In the genomic region with DNA sequence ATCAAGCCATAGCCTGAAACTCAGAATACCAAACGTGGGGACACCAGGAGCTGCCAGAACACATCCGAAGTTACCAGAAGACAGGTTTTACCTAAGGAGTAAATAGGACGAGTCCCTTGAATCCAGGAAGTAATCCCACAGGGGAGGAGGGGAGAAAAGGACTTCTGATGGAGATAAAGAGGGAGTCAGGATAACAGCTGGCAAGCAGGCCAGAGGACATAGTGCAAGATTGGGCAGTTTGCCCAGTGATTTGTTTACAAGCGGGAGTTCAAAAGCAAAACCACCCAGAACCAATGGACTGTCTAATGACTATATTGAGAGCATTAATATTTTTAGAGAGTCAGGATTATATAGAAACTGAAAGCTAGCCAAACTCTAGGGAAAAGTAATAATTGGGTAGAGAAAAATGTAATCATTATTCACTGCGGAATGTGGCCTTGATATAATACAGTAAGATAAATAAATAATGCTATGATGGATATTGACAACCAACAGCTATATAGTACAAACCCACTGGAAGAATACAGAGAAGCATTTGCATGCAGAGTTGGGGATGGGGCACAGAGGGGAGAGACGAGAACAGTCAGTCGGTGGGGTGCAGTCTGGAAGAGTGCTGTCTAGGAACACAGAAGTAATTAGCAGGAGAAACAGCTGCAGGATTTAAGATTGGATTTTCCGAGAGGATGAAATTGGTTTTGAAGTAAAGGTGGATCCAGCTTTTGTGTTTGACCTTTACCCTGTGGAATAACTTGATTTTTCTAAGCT, we compare ENCODE assay signal across 10 mouse cellular contexts.
DNase-seq lines count a peak whose midpoint lies in the region; ATAC-seq and TF ChIP-seq lines count a peak whose summit lies in the region.
"Had no signal": no experiment of that assay in that cellular context is flagged by ENCODE, and none has a peak within 500 bp of the region (broad histone marks: within the 10 kb centered on the region; RNA-seq: fewer than 3 reads in every experiment).

No protein-coding gene starts in this region.

- H3K27ac ChIP-seq in heart, embryonic 11.5 days (ENCODE audit: low read depth, low read length) = no peak overlapping the region
- H3K27ac ChIP-seq in liver, adult 2 months (replicated peaks; ENCODE audit: insufficient read depth, low read depth, low read length) = no peak overlapping the region
- H3K27ac ChIP-seq in kidney, embryonic 16.5 days (ENCODE audit: low read length) = no peak overlapping the region
- H3K27ac ChIP-seq in midbrain, embryonic 14.5 days (replicated peaks; ENCODE audit: low read depth, low read length) = no peak overlapping the region
- H3K27ac ChIP-seq: macrophage had no signal

- 66% methylated on average over 8 of the region's 8 CpGs for WGBS in heart, embryonic 11.5 days (ENCODE audit: insufficient replicate concordance)
- 47% methylated on average over 8 of the region's 8 CpGs for WGBS in liver, adult 2 months
- whole genome bisulfite sequencing in kidney, embryonic 16.5 days = 51% methylated on average over 8 of the region's 8 CpGs
- WGBS in midbrain, embryonic 14.5 days = 33% methylated on average over 8 of the region's 8 CpGs

- no peaks in the 10 kb centered on the region for H3K36me3 ChIP-seq in heart, embryonic 11.5 days (ENCODE audit: control insufficient read depth, insufficient read depth, low read length)
- no peaks in the 10 kb centered on the region for H3K36me3 ChIP-seq in liver, adult 2 months (ENCODE audit: control insufficient read depth, insufficient read depth, low read length)
- H3K36me3 ChIP-seq in kidney, embryonic 16.5 days (ENCODE audit: insufficient read depth, low read length) = no peaks in the 10 kb centered on the region
- no peaks in the 10 kb centered on the region for H3K36me3 ChIP-seq in midbrain, embryonic 14.5 days (ENCODE audit: control insufficient read depth, insufficient read depth, low read length)

- intact Hi-C loops in left cerebral cortex, postnatal 4 days (cut with DNase I) = loop anchor here (5.0 kb wide), 1 partner anchor 56 kb away; no protein-coding TSS in a partner anchor

- H3K79me2 ChIP-seq in liver, adult 2 months (ENCODE audit: control insufficient read depth, insufficient read depth, low read length) = 0 out of 2 replicates have a peak, but pooled peaks cover 4% of the 10 kb centered on the region

- peaks cover 12% of the 10 kb centered on the region for H3K4me1 ChIP-seq in heart, embryonic 11.5 days (ENCODE audit: control insufficient read depth, insufficient read depth, low read length)
- peaks cover 22% of the 10 kb centered on the region for H3K4me1 ChIP-seq in liver, adult 2 months (ENCODE audit: control insufficient read depth, insufficient read depth, low read length)
- peaks cover 57% of the 10 kb centered on the region for H3K4me1 ChIP-seq in kidney, embryonic 16.5 days (ENCODE audit: insufficient read depth, low read length)
- peaks cover 36% of the 10 kb centered on the region for H3K4me1 ChIP-seq in midbrain, embryonic 14.5 days (ENCODE audit: control insufficient read depth, insufficient read depth, low read length)

- no peak for TF ChIP-seq POLR2A in liver, adult 2 months (IDR thresholded peaks at IDR 0.05; ENCODE audit: extremely low read depth, insufficient read depth, low read length)

- no peak overlapping the region for H3K4me3 ChIP-seq in heart, embryonic 11.5 days (ENCODE audit: low read depth, low read length)
- no peak overlapping the region for H3K4me3 ChIP-seq in liver, adult 2 months (ENCODE audit: insufficient read depth, low read depth, low read length)
- H3K4me3 ChIP-seq in kidney, embryonic 16.5 days (ENCODE audit: low read length) = no peak overlapping the region
- no peak overlapping the region for H3K4me3 ChIP-seq in midbrain, embryonic 14.5 days (replicated peaks; ENCODE audit: low read depth, low read length)

- peak; percentile 55 to 66 for DNase-seq in heart, adult 18-20 months
- peak; percentile 84 for DNase-seq in liver, adult 2 months (ENCODE audit: extremely low read depth, low read depth, low spot score)
- DNase-seq in liver = no peak
- DNase-seq in midbrain, embryonic 14.5 days = peak; percentile 61
- no peak for DNase-seq in thymus, postnatal 14 days
- no peak for DNase-seq in left cerebral cortex, postnatal 4 days

- H3K4me2 ChIP-seq in heart, embryonic 11.5 days = no peak overlapping the region
- peak overlapping the region; percentile 19; the same call in 1 of the 2 replicates for H3K4me2 ChIP-seq in kidney, embryonic 16.5 days (replicated peaks; ENCODE audit: low read depth, low read length)
- no peak overlapping the region for H3K4me2 ChIP-seq in midbrain, embryonic 14.5 days (ENCODE audit: low read length)

- no peak for TF ChIP-seq CTCF in liver, adult 2 months (IDR thresholded peaks at IDR 0.05; ENCODE audit: low read depth, low read length)

- no peak overlapping the region for H3K9ac ChIP-seq in heart, embryonic 11.5 days (ENCODE audit: low read depth, low read length)
- no peak overlapping the region for H3K9ac ChIP-seq in liver, adult 2 months (ENCODE audit: low read depth, low read length)
- H3K9ac ChIP-seq in kidney, embryonic 16.5 days (replicated peaks; ENCODE audit: low read length) = no peak overlapping the region
- no peak overlapping the region for H3K9ac ChIP-seq in midbrain, embryonic 14.5 days (replicated peaks; ENCODE audit: low read length)

- no peak for ATAC-seq in heart, embryonic 11.5 days (replicated peaks; ENCODE audit: insufficient number of reproducible peaks, low FRiP score, low TSS enrichment)
- no peak for ATAC-seq in kidney, embryonic 16.5 days (ENCODE audit: low FRiP score, low TSS enrichment)
- ATAC-seq in midbrain, embryonic 14.5 days (ENCODE audit: low FRiP score, low TSS enrichment) = no peak
- ATAC-seq: Patski had no signal

- no peaks in the 10 kb centered on the region for H3K9me3 ChIP-seq in heart, embryonic 11.5 days (replicated peaks; ENCODE audit: control insufficient read depth, low read length)
- H3K9me3 ChIP-seq in kidney, embryonic 16.5 days (ENCODE audit: low read length) = no peaks in the 10 kb centered on the region
- H3K9me3 ChIP-seq in midbrain, embryonic 14.5 days (ENCODE audit: control insufficient read depth, low read length) = no peaks in the 10 kb centered on the region

- H3K27me3 ChIP-seq in heart, embryonic 11.5 days (ENCODE audit: control insufficient read depth, insufficient read depth, low read length) = peaks cover 11% of the 10 kb centered on the region
- H3K27me3 ChIP-seq in liver, adult 2 months (ENCODE audit: control insufficient read depth, insufficient read depth, low read length) = no peaks in the 10 kb centered on the region
- H3K27me3 ChIP-seq in kidney, embryonic 16.5 days (ENCODE audit: insufficient read depth, low read length) = no peaks in the 10 kb centered on the region
- H3K27me3 ChIP-seq in midbrain, embryonic 14.5 days (ENCODE audit: control insufficient read depth, insufficient read depth, low read length) = no peaks in the 10 kb centered on the region
- H3K27me3 ChIP-seq: Patski had no signal

Comparison
In these comparisons a context has a peak if more than half of its experiments do, and no peak if none do; other contexts are left out.
1. DNase-seq: peak in heart, adult 18-20 months (2 of 2), liver, adult 2 months (single experiment) and midbrain, embryonic 14.5 days (single experiment); none in liver (single experiment), thymus, postnatal 14 days (single experiment) and left cerebral cortex, postnatal 4 days (single experiment).